Mouse (Mus musculus) frontal cortex, postnatal 36 days (tissue): Measurements from ENCODE around the gene Tmem9b.

ENCODE experiments used
- DNase-seq, 2 experiments: peaks; one replicate each; pipeline ENCODE4 v3.0.0; 2022; ENCODE audit warnings: low spot score in 2 of 2

Gene Tmem9b

DNA sequence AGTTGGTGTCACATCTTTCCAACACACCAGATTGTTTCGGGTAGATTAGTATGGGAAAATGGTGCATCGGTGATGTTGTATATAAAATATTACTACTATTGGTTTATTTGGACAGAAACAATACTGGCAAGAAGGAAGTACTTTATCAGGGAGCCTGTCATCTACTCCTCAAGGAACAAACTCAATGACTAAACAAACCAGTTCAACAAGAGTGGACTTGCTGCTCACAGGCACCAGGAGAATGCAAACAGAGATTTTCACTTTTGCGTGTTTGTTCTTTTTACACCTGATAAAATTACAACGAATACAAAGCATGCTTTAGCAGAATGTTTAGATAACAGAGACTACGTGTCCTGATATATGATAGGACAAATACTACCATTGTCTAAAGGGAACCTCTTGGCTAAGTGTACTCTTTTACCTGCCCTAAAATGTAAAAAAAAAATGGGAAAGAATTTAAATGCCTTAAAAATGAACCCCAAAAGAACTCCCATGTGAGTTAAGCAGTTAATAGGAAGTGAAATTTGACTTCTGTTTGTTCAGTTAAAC lies 12.8 kb downstream of the Tmem9b start:
- DNase-seq: no peak

DNA sequence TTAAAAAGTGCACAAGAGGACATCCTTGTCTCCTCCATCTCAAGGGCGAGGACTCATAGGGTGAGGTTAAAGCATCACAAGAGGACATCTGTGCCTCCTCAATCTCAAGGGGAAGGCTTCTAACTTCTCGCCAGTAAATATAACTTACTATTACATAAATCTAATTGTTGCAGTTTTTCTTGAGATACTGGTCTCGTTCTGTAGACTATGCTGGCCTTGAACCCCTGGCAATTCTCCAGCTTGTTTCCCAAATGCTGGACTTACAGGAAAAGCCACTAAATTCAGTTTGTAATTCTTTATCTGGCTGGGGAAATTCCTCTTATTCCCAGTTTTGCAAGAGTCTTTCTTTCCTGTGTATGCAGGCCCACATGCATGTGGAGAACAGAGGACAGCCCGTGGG lies 17.9 kb downstream of the Tmem9b start:
- no peak for DNase-seq

DNA sequence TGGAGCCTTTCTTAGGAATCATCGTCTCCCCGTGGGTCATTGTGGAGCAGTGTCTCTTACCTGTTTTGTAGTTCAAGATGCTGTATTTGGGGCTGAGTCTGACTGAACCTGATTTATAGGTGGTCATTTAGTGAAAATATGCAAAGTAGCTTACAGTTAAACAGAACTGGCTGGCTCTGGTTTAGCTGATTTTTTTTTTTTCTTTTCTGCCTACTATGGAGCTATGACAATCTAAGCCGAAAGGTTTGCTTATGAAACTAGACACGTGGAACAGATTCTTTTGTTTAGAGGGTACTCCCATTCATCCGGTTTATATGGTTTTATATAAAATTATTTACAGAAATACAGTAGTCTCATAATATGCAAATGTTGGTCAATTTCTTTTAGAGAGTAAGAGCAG lies 21.0 kb downstream of the Tmem9b start, which contains the start of gene Ascl3:
Gene Ascl3 (minus strand): TSS at position 101 of the 400 bp plus-strand sequence.
- no peak for DNase-seq

DNA sequence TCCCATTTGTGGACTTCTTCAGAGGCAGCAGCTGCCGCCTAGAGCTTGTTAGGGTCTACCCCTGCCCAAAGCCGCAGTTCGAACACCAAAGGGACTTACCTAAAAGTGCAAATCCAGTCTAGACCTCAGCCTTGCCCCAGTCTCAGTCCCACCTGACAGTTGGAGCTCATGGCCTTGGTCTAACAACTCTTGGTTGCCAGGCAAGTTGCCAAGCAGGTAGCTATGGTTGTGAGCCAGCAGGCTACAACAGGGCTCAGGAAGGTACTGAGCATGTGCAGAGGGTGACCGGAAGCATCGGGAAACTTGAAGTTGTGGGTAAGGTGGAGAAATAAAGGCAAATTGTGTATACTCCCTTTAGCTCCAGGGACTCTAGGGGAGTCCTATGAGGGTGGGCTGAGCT lies 29.0 kb downstream of the Tmem9b start, which contains the start of gene BC051019:
Gene BC051019 (minus strand): TSS at position 154 of the 400 bp plus-strand sequence.
- DNase-seq: no peak

DNA sequence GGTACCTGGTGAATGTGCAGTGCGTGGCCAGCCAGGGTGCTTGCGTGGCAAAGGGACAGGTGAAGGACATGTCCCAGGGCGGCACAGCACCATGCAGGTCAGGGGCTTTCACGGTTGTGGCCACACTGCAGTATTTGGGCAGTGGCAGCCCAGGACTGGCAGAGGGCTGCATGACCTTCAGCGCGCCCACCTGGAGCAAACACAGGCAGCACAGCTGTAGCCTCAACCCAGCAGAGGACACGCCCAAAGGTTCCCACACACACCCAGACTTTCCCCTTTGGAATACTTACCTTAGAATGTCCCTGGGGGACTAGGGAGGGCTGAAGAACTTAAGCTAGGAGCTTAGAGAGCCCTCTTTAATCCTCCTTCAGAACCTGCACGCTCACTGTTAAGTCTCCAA lies 29.6 kb downstream of the Tmem9b start:
- DNase-seq: no peak

DNA sequence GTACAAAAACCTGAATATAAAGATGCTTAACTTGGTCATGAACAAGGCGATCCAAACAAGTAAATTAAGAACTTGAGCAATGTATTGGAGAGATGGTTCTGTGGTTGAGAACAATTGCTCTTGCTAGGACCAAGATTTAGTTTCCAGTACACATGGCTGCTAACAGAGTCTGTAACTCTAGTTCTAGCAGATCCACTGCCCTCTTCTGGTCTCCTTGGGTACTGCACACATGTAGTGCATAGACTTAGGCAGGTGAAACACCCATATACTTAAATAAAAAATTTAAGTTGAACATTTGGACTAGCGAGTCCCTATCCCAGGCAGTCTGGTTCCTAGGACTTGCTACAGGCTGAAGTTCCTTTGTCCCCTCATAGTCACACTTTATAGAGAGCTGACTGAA lies 30.1 kb downstream of the Tmem9b start:
- no peak for DNase-seq

DNA sequence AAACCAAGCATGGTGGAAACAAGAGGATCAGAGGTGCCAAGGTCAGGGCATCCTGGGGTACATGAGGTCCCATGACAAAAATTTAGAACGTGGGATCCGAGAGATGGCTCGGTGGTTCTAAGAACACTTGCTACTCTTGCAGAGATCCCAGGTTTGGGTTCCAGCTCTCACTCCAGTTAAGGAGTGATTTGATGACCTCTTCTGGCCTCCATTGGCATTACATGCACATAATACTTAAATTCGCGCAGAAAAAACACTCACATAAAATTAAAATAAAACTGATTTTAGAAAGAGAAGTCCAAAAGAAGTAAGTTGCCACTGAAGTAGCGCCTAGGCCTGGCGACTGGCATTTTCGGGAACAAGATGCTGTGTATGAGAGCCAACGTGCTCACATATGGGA lies 33.4 kb downstream of the Tmem9b start:
- peak; percentile 23 to 56 for DNase-seq

DNA sequence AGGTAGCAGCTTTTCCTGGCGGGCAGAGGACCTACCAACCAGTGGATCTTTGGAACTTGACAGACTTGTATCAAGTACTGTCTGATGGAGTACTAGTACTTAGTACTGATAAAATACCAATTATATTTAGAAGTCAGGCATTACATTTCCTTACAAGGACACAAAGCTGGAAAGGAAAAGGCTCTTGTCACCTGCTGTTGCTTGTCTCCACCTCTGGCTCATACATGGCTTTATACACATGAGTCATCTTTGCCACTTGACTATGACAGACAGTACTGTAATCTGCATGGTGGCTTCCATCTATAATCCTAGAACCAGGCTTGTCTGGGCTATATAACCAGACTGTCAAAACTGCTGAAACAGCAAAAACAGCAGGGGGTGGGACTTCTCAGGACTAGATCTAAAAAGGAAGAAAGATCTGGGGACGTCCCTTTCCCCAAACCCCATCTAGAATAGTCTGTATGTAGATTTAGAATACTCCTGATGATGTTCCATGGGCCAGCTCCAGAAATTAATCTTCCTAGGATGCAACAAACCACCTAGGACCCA lies 39.2 kb downstream of the Tmem9b start:
- no peak for DNase-seq

DNA sequence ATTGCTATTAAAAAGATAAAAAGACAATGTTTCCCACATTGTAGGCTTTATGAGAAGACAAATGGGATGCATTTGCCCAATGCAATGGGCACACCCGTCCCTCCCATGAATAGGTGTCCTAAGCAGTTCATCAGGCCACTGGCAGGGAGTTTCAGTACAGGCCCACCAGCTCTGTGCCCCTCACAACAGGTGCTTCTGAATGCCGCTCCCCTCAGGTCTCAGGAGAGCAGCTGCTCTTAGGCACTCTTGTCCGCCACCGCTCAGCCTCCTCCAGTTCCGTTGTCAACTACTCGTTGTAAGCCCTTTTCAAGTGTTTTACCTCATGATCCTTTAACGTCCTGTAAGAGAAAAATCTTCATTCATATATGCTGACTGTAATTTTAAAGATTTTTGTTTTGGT lies 40.5 kb downstream of the Tmem9b start:
- no peak for DNase-seq

DNA sequence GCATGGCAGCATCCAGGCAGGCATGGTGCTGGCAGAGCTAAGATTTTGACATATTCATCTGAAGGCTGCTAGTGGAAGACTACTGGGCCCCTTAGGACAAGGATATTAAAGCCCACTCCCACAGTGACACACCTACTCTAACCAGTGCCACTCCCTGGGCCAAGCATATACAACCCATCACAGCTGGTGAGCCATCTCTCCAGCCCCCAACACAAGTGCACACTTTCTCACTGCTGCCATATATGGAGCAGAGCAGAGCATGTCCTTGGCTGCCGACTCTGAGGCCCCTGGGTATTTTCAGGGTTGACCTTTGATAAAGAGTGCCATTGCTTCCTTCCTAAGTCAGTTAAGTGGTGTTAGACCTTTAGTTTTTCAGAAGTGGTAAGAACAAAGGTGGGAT lies 42.6 kb downstream of the Tmem9b start:
- DNase-seq: no peak

DNA sequence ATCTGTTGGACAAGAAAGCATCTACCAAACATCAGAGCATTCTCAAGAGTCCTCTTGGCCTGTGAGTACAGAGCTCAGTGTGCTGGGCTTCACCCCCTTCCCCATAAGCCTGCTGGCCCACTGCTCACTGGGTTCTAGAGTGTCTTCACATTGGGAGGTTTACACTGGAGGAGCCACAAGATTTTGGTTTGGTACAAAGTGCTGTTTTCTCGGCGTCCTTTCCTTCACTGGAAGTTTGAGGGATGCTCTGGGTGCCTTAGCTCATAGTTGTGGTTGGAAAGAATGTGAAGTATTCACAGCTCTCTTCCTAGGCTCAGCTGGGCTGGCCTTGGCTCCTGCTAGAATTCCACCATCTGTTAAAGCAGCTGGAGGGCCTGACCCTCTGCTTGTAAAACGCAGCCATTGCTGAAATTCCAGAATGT lies 43.7 kb downstream of the Tmem9b start:
- DNase-seq: no peak

DNA sequence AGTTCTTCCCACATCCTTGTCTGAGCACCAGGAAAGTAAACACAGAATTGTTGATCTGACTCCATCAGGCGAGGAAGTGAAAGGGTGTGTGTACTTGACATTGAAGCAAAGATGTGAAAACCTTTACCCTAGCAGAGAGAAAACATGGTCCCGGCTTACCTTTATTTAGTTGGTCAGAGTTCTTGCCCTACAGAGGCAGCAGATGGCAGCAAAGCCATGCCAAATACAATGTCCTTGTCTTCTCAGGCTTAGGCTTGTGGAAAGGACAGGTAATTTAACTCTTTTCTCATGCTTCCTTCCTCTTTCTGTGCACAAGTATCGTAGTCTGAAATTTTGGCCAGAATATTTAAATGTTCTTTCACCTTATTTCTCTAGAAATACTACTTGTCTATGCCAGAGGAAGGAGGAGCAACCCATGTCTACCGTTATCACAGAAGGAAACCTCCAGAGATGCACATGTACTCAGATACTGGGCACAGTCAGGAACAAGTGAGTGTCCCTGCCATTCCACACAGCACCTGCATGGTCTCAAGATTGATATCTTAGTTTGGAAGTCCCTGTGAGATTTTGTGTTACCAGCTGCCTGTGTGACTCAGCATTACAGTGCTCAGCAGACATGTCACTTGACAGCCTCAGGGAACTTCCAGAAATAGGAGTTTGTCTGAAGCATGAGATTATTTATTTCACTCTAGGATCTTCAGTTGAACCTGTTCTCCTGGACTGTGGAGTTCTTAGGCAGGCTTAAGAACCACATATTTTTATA lies 45.5 kb downstream of the Tmem9b start:
- peak; percentile 28 to 68 for DNase-seq

DNA sequence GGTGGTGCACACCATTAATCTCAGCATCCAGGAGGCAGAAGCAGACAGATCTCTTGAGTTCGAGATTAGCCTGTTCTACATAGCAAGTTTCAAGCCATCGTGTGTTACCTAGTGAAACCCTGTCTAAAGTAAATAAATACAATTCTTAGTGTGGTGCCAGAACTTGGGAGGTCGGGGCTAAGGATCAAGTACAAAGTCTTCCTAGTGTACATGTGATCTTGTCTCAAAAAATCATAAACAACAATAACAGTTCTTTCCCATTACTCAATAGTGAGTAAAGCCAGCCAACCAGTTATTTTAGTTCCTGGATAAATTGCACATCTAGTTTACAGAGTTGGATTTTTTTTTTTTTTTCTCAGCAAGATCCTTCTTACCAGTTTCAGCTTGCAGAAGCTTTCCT lies 48.2 kb downstream of the Tmem9b start:
- DNase-seq: no peak

DNA sequence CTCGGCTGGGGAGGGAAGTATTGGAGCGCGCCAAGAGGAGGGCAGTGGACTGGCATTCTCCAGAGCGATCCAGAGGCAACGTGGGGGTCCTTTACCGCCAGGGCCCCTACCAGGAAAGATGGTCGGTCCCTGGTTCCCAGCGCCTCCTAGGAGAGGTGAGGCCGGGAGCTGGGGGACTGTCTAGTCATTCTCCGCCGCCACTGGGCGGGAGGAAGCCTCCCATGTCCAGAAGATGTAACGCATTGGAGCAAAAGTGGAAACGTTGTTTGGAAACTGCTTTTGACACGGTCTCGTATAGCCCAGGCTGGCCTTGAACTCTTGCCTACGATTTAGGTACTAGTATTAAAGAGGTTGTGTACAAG lies 48.7 kb downstream of the Tmem9b start:
- no peak for DNase-seq

DNA sequence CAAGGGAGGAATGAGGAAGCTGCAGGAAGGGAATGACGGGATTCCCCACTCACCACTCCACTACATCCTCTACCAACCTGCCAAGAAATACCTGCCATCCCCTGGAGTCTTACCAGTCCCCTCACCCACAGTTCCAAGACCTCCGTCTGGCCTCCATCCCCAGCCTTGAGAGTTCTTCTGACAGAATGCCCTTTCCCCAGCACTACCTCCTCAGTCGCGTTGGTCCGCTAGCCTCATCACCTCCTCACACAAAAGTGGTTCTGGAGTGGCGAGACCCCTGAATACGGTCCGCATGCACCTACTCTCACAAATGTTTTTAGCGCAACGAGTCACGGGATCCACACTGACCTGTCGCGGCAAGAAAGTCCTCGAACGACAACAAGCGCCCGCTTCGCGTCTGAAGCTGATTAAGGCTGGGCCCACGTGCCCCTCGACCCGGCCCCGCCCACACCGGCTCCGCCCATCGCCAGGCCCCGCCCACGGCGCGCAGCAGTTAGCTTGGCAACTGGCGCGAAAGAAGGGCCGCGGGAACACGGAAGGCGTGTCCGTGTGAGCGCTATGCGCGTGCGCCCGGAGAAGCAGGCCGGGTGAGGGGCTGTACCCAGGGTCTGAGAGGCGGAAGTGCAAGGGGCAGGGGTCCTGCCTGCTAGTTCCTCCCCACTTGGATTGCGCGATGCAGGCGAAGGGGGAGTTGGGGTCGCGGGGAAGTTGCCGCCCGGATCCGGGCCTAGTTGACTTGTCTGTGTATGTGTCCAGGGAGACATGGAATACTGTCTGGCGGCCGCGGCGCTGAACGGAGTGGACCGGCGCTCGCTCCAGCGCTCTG lies 49.3 kb downstream of the Tmem9b start, which contains the start of the genes St5 and Akip1:
Gene St5 (minus strand): TSS at position 416 of the 826 bp plus-strand sequence.
Gene Akip1 (plus strand): TSS at position 501 of the 826 bp plus-strand sequence.
- peak; percentile 90 to 92 for DNase-seq

DNA sequence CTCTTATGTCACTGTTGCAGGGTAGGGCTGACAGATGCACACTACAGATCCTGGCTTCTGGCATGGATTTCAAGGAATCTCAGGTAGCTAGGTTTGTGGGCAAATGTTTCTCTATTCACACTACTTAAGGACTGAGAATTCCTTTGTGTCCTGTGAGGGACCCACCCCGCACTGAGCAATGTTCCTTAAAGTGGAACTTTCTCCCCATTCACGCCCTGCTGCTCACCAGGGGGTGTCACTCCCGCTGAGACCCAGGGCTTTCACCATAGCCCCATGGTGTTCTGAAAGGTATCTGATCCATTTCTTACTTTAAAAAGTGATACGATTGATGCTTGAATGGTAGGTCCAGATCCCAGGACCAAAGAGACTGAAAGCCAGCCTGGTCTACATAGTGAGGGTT lies 50.0 kb downstream of the Tmem9b start:
- no peak for DNase-seq

DNA sequence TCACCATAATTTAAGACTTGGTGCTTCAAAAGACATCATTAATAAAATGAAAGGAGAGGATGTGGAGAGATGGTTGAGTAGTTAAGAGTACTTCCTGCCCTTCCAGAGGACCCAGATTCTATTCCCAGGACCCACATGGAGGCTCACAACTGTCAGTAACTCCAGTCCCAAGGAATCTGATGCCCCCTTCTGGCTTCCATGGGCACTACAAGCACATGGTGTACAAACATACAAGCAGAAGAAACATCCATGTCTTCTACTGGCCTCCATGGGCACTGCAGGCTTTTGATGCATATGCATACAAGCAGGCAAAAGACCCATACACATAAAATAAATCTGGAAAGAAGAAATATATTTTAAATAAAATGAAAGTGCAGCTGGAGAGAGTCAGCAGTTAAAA lies 52.5 kb downstream of the Tmem9b start:
- no peak for DNase-seq

DNA sequence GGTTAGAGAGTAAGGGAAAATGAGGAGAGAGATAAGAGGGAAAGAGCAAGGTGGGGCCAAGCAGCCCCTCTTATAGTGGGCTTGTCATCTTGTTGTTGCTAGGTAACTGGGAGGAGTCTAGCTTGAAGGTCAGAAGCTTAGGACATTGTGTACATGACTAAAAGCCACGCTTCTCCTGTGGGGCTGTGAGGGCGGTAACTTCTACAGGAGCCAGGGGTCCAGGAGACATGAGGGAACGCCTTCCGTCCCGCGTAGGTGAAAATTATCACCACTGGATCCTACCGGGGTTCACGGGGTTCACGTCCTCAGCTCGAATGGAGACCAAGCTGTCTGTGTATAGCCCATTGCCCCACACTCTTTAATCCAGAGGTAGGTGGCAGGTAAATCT lies 57.3 kb downstream of the Tmem9b start:
- DNase-seq: no peak

DNA sequence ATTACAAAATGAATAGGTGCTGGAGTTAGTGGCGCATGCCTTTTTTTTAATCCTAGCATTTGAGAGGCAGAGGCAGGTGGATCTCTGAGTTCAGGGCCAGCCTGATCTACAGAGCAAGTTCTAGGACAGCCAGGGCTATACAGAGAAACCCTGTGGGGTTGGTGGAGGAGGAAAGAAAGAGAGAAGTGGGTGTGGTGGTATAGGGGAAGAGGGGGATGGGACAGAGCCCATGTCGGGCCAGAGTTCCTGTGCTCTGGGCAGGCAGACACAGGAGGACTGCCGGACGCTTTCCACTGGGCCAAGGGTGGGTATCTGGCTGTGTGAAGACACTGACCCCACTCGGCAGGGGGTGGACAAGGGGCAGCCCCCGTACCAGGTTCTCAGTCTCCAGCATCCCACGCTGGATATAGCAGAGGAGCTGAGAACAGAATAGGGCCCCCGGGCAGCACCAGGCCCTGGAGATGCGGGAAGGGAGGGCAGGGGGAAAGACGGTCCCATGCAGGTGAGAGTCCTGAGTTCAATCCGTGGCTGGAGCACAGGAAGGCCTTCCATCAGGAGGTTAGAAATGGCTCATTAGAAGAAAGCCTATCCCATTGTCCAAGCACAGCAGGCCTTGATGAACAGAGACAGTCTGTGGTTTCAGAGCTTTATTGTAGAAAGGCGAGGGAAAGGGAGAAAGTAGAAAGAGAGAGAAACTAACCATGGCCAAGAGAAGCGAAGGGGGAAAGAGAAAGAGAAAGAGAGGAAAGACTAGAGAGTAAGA lies 57.9 kb downstream of the Tmem9b start:
- no peak for DNase-seq

DNA sequence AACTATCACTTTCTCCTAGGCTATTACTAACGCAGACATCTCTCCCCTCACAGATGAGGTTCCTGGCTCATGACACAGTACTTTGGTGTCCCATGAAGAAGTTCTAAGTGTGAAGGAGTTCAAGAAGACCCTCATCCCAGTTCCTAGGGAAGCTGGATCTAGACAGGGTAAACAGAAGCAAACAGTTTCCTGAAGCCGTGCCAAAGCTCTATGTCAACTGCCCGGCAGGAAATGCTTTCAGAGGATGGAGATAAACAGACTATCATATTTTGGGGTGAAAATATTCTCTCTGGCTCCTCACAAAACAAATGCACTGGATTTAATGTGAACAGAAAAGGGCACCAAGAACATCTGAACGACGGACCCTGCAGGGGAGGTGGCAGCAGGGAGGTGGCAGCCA lies 61.7 kb downstream of the Tmem9b start:
- no peak for DNase-seq

DNA sequence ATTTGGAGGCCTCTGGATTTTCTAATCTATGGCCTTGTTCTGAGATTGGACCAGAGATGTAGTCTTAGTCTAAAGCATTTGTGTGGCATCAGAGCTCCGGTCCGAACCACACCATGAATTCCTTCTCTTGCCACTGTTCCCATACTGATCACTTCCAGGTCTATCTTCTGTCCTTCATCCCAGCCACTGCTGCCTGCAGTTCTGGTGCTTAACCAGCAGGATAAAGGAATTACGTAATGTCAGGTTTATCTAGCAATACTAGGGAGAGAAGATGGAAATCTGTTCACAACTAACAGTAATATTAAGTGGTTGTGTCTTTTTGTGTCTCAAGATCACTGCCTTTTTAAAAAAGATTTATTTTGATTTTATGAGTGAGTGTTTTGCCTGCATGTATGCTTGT lies 62.6 kb downstream of the Tmem9b start:
- DNase-seq: no peak
